Mouse (Mus musculus): ENCODE data around the gene Crip1.

- TF ChIP-seq MAFK (IDR thresholded peaks at IDR 0.05; ENCODE audit: insufficient read depth, low read depth, low read length) (no peak), HCFC1 (IDR thresholded peaks at IDR 0.05; ENCODE audit: borderline replicate concordance, insufficient read depth, low read length) (no peak), CHD2 (IDR thresholded peaks at IDR 0.05; ENCODE audit: low read depth, low read length) (no peak)
These were observed 14.5 kb upstream of the Crip1 start for GRCm38 (mm10) chr12:113131601-113132000.

Measured in ES-E14 (cell line).